Mouse (Mus musculus) layer of hippocampus, adult 18-20 months (tissue): Measurements from ENCODE around the gene Cacnb1. TPM values are rescaled to one million over a fixed set of nuclear protein-coding genes. Genes with fewer than 3 reads are reported as not detected.

Source experiments
- DNase-seq, 2 experiments: peaks; one replicate each; pipeline ENCODE4 v3.0.0; 2022; ENCODE audit warnings: low spot score in 2 of 2
- microRNA-seq, 2 experiments: library from miRNA; unstranded; fragments of <30 nt; microRNA quantifications; one replicate each; pipeline ENCODE4 v1.2.0; 2021
- total RNA-seq, 2 experiments: library from RNA; stranded (reverse); gene quantifications; 2 replicates each; pipeline ENCODE4 v1.2.3; 2021

Gene Cacnb1
- total RNA-seq, 2 experiments from 2014 or later, result 148 to 155 TPM

- peak in 1 of 2 experiments; percentile 13 for DNase-seq
Observed at GRCm38 (mm10) chr11:97956905-97957560, 65.8 kb downstream of the Cacnb1 start.

GRCm38 (mm10) chr11:97955915-97956314, 66.9 kb downstream of the Cacnb1 start:
- DNase-seq, result no peak

GRCm38 (mm10) chr11:97955146-97955902, 67.5 kb downstream of the Cacnb1 start:
- DNase-seq, result no peak

DNA sequence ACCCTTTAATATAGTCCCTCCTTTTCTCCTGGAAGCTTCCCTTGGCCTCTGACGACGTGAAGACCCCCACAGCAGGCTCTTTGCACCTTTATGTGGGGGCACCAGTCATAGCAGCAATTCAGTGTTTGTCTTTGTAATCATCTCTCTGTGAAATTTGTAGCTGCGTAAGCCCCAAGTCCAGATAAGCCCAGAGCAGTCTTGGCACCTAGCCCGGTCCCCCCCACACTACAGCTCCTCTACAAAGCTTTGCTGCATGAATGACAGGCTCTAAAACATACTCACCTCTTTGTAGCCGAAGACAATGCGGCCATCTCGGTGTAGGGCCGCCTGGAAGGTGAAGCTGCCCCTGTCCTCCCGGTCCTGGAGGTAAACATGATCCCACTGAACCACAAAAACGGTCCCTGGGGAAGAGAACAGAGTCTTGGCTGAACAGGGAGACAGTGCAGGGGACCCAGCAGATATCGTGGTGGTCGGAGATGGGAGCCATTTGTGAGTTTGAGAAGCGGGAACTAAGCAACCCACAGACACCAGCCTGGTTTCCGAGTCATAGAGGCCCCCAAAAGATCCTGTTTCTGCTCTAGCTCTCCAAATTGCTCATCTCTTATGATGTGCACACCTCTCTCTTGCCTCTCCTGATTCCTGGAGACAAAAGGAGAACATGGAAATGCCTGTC, 68.2 kb downstream of the Cacnb1 start:
- DNase-seq, result no peak

GRCm38 (mm10) chr11:97953939-97954275, 68.9 kb downstream of the Cacnb1 start:
- no peak for DNase-seq

DNA sequence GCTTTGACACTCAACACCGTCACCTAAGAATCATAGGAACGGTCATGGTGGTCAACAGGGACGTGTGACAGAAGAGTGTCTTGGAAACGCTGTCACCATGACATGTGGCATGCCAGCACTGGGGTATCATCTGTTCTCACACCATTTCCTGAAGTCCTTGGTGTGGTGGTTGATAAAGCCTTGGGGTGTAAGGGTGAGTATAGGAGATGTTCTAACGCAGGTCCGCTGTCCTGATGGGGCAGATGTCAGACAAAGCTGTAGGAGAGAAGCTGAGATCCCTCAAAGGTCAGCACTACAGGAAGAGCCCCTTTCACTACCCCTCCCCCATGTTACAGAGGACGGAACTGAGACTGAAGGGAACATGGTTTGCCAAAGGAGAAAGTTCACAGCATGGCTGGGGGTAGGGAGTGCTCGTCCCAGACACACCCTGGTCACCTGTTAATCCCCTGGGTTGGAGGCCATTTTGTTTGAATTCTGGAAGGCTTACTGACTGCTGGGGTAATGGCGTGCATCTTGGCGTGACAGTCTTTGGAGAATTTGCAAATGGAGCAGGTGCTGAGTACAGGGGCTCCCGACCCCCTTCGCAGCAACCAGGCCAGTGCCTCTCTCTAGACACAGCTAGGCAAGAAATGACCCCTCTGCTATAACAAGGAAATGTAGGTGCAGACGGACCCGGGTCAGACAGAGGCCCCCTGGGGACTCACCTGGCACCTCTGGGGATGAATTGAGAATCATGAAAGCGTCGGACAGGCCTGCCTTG, 69.5 kb downstream of the Cacnb1 start:
- DNase-seq, result no peak

DNA sequence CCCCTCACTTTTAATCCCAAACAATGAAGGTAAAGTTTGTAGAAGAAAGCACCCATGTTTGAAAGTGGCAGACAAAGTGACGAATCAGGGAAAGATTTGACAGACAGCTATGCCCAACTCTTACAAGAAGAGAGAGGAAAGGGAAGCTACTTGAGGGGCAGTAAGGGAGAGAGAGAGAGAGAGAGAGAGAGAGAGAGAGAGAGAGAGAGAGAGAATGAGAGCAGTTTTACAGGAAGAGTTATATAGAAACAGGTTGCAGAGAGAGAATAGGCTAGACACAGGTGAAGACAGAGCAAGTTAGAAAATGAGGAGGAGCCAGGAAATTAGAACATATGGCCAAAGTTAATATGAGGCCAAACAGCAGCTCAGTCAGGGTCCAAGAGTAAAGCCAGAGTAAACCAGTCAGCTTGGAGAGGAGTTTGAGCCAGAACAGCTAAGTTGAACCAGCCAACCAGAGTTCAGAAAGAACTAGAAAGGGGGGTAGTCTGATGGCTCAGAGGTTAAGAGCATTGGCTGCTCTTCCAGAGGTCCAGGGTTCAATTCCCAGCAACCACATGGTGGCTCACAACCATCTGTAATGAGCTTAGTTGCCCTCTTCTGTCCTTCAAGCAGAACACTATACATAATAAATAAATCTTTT, 70.3 kb downstream of the Cacnb1 start:
- DNase-seq, result no peak

Small RNA genes lying within 50 kb of the gene (microRNA-seq; reads per million reads assigned to microRNA genes)
- 0 reads per million in 2 experiments for gene Gm27597

Other genes starting within 250 kb of the Cacnb1 start
- 1 to 10 TPM; 1.1 to 1.2 TPM for gene 1700001P01Rik, start 247.1 kb downstream of the Cacnb1 start, total RNA-seq
- gene Rpl23, start 240.6 kb downstream of the Cacnb1 start, total RNA-seq, result 100 to 1,000 TPM; 367 to 379 TPM
- 100 to 1,000 TPM; 107 to 110 TPM for gene Lasp1, start 224.0 kb downstream of the Cacnb1 start, total RNA-seq
- gene B230217C12Rik, start 182.3 kb downstream of the Cacnb1 start, total RNA-seq, result 10 to 100 TPM; 70.8 to 71.5 TPM
- gene Fbxo47, start 138.9 kb downstream of the Cacnb1 start, total RNA-seq, result 1 to 10 TPM; 1.6 to 2.6 TPM
- gene Plxdc1, start 36.6 kb downstream of the Cacnb1 start, total RNA-seq, result 10 to 100 TPM; 10.3 to 14.4 TPM
- under 1 TPM; 0.76 to 0.94 TPM for gene Arl5c, start 26.9 kb downstream of the Cacnb1 start, total RNA-seq
- gene Rpl19, start 3.7 kb upstream of the Cacnb1 start, total RNA-seq, result 100 to 1,000 TPM; 601 to 664 TPM
- gene Stac2, start 30.4 kb upstream of the Cacnb1 start, total RNA-seq, result 10 to 100 TPM; 45.7 to 55.2 TPM
- gene Fbxl20, start 127.4 kb upstream of the Cacnb1 start, total RNA-seq, result 10 to 100 TPM; 31.2 to 33.2 TPM
- 10 to 100 TPM; 45.3 to 48.4 TPM for gene Med1, start 170.3 kb upstream of the Cacnb1 start, total RNA-seq
- gene Cdk12, start 180.0 kb upstream of the Cacnb1 start, total RNA-seq, result 10 to 100 TPM; 35.9 to 37.9 TPM